Mouse (Mus musculus) skeletal muscle tissue, adult 2 months (tissue): ENCODE measurements around the gene Dab1.

Source experiments
- DNase-seq: peaks from one replicate; pipeline ENCODE4 v3.0.0-alpha.2; 2012; ENCODE audit warnings: low read depth, low spot score

The Dab1 gene

DNA sequence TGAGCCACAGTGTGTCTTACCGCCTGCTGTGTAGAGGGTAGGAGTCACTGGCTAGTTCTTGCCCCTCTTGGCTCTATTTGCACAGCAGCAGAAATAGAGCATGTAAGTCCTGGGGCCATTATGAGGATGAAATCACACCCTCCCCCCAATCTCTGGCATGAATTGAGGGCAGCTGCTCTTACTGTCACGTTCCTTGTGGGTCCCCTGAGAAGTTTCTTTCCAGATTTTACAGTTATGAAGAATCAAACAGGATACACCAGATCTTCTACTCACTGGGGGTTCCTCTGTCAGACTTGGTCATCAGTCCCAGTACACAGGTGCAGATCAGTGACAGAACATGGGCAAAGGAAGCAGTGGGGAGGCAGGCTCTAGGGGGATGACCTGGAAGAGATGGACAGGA lies 825.8 kb downstream of the Dab1 start:
- no peak for DNase-seq

- no peak for DNase-seq
Measured at GRCm38 (mm10) chr4:104448199-104448598, 829.0 kb downstream of the Dab1 start.

DNA sequence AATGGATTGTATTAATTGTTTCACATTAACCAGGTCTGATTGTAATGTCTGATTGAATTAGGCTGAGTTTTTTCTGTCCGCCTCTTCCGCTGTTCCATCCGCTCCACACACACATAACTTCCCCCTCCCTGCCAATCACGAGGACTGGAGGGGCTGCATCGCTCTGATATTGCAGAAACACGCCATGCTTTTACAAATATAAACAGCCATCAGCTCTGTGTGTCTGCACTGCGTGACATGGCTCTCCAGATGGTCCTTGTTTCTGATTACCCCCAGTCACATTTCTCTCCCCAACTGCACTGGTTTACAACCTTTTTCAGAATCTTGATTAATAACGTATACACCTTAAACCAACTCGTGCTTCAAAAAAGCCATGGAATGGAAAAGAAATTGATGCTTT lies 831.5 kb downstream of the Dab1 start:
- DNase-seq, result no peak

- no peak for DNase-seq
Measured at GRCm38 (mm10) chr4:104452587-104452986, 833.4 kb downstream of the Dab1 start.

DNA sequence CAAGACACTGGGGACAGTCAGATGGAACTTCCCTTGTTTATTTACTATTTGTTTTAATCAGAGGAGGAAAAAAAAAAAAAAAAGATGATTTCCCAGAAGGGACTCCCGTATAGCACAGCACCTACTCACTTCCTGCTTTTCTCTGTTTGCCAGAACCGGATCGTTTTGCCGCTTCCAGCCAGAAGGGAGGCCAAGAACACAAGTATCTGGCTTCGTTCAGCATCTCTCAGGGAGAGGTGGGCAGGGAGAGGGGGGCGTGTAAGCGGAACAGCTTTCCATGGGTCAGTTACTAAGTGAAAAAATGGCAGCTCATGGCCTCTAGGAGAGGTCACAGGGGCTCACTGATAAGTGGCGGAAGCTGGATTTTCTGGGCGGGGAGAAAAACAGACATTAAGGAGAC lies 836.0 kb downstream of the Dab1 start:
- no peak for DNase-seq

DNA sequence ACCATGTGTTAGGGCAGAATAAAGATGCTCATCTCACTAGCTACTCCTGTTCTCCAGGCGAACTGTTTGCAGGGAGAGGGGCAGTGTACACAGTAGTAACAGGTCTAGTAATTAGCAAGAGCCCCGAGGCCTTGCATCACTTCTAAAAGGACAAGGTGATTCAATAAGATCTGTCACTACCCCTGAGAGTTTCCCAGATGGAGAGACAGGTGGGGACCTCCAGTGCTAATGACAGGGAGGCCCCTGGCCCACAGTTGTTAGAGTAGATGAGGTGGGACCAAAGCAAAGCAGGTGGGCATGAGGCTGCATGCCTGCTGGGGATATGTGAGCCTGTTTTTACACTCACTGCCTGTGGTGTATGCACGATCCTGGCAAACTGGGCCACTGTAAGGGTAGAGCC lies 836.6 kb downstream of the Dab1 start:
- DNase-seq, result no peak

- no peak for DNase-seq
Measured at GRCm38 (mm10) chr4:104456173-104456873, 837.2 kb downstream of the Dab1 start.

DNA sequence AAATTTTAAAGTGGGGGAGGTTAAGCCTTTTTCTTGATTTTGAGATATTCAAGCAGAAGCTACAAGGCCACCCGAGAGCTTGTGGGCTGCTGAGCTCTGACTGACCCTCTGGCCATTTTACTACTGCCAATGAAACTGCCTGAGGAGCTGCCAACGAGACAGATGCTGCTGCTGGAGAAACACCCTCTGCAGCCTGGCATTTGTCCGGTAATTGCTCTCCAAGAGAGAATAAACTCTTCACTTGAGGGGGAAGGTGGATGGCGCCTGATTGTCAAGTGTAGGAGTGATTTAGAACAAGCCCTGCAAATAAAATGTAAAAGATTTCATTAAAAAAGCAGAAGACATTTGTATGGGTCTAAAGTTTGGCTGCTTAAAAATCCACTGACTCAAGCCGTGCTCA lies 839.6 kb downstream of the Dab1 start:
- DNase-seq, result no peak

GRCm38 (mm10) chr4:104461106-104462011 lies 842.2 kb downstream of the Dab1 start:
- DNase-seq, result no peak

DNA sequence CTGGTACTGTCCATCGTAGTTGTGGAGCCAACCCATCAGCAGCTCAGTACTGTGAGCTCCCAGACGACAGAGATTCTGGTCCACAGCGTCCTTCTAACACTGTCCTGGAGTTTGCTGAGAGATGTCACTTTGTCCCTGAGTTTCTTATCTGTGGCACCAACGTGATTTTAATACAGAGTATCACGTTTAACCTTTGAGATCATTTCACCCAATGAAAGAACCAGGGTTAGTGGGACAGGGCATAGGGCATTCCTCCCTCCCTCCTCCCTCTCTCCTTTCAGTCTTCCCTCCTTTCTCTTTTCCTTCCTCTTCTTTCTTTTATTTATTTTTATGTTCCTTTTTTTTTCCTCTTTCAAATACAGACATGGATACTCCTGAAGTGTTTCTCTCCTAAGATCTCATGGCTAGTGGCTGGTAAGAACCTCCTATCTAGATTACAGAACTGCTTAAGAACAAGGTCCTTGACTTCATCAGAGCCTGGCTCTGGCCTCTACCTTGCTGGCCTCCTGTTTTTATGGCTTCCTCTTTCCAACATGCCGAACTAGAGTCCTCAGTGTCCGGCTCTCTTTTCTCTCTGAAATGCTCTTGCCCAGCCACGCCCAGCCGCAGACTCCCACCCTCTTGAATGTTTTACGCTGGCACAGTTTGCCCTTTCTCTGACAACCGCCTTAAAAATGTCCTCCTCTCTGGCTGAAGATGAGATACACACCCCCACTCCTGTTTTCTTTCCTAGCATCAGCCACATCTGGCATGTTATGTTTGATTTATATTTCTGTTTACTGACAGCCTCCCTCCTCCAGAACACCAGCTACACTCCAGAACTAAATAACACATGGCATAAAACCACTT lies 844.0 kb downstream of the Dab1 start:
- no peak for DNase-seq

- no peak for DNase-seq
Measured at GRCm38 (mm10) chr4:104463781-104464170, 844.6 kb downstream of the Dab1 start.

DNA sequence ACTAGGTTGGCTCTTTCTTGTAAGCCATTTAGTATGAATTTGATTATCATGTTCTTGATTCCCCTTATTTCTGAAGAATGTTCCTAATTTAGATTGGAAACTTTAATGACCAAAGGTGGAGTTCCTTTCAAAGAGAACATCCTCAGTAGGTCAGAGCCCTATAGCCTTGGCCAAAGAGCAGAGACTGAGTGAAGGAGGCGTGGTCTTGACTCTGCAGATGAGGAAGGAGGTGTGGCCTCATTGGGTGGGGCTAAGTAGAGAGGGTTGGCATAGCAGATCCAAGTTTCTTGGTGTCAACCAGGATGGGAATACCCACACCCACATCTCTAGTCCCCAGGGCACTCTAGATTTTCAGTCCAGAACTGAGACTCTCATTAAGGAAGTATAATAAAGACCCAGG lies 846.4 kb downstream of the Dab1 start:
- DNase-seq, result no peak

- DNase-seq, result no peak
Measured at GRCm38 (mm10) chr4:104468666-104469065, 849.5 kb downstream of the Dab1 start.

DNA sequence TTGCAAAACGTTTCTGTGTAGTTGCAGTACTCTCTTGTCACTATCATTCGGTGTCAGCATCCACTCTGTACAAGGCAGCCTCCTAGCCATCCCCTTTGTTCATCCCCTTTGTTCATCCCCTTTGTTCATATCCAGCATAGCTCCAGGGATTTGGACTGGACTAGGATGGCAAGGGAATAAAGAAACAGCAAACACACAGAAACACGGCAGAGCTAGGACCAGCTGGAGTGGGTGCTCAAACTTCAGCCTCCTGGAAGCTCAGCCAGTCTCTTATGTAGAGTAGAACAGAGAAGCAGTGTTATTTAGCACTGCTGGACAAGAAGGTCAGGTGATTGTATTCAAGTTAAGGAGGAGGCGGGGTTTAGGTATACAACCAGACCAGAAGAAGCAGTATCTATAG lies 853.8 kb downstream of the Dab1 start:
- DNase-seq, result no peak

DNA sequence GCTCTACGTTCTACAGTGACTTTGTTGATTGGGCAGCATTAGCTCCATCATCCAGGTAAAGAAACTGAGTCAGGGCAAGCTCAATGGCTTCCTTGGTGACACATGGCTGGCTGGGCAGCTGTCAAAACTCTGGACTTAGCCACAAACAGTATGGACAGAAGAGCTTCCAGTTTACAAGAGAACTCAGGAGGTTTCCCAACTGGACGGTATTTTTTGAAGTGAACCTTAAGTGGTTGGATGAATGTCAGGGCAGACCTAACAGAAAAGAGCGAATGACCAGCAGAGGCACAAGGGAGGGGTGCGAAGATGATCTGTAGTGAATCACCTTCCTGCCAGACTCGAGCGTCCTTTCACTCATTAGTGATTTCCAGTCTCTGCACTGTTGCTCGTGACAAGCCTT lies 857.7 kb downstream of the Dab1 start:
- no peak for DNase-seq

GRCm38 (mm10) chr4:104483948-104484347 lies 864.8 kb downstream of the Dab1 start:
- DNase-seq, result no peak

GRCm38 (mm10) chr4:104497221-104497620 lies 878.1 kb downstream of the Dab1 start:
- DNase-seq, result no peak

GRCm38 (mm10) chr4:104500112-104500511 lies 881.0 kb downstream of the Dab1 start:
- DNase-seq, result no peak

DNA sequence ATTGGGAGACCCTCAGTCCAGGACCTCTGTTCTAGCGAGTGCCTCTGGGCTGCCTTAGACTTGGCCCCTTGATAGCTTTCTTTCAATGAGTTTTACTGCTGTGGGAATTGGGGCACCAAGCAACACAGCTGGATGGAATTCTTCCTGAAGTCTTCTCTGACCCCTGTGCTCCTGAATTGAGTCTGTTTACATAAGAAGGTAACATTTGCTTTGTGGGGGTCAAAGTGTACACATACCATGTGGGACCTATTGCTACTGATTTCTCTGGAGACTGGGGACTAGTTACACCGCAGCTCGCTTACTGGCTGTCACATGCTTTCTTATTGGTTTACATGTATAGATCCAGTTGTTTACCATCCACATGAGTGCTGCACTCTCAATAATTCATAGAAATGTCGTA lies 881.5 kb downstream of the Dab1 start:
- DNase-seq, result no peak

DNA sequence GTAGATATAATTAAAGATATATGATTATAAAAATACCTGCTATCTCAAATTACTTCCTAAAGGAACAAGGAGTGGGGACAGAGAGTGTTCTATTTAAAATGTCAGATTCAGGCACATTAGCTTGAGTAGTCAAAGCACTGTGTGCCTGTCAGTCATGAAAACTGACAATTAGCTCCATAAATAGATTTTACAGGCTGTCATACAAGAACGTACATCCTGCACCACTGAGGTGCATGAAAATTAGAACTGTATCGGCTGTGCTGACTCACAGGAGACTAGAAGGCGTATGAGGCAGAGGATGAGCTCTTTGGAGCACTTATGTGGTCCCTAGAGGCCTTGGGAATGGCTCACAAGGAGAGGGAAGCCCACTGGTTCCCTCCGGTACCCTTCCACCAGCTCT lies 882.1 kb downstream of the Dab1 start:
- DNase-seq, result no peak

DNA sequence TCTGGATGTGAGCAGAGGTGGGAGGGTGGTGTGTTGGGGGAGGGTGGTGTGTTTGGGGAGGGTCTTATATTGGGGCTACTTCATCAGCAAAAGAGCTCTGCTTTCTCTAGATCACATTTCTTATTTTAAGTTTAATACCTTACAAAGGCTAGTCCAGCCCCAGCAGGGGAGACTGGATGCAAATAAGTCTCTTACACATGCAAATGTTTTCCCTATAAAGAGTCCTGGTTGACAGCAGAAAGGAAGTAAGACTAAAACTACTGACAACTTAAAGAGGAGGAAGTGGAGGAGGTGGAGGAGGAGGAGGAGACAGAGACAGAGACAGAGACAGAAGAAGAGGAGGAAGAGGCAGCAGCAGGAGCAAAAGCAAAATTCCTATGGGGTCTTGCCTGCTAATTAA lies 885.8 kb downstream of the Dab1 start:
- no peak for DNase-seq
